Mouse (Mus musculus) 416B (cell line): Measurements from ENCODE around the gene Myo6.

Experiments
- DNase-seq: peaks from one replicate; pipeline ENCODE4 v3.0.0; 2011; ENCODE audit warnings: low read depth

Gene Myo6

DNA sequence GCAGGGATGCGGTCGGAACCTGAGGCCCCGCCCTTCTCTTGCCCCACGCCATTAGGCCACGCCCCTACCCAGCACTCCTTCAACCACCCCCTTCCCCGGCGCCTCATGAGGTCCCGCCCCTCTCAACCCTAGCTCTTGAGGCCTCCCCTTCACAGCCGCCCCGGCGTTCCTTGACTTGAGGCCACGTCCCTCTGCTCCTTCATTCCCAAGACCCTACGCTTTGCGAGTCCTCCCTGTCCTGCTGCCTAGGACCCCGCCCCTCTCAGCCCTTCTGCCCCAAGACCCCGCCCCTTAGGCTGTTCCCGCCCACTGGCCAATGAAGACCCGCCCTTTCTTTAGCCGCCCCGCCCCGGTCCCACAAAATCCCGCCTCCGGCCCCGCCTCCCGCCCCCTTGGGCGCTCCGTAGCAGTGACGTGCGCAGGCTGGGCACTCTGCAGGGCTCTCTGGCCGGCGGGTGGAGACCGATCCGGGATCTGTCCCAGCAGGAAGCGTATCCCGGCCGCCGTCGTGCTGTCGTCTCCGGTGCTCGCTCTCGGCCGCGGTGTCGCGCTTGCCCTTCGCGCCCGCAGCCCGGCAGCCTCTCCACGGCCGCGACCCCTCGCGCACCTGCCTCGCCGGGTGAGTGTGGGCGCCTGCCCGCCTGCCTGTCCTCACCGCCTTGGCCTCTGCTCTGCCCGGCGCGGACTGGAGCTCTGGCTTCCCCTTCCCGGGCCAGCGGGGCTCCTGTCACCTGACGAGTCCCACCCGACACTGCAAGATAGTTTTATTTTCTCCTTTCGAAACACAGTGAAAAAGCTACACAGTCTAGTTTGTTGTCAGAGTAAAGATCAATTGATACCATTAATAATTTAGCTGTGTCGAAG, at the start of gene Myo6:
Myo6 (plus strand) TSS at position 421 of the 864 bp plus-strand sequence.
- peak; percentile 85 for DNase-seq

DNA sequence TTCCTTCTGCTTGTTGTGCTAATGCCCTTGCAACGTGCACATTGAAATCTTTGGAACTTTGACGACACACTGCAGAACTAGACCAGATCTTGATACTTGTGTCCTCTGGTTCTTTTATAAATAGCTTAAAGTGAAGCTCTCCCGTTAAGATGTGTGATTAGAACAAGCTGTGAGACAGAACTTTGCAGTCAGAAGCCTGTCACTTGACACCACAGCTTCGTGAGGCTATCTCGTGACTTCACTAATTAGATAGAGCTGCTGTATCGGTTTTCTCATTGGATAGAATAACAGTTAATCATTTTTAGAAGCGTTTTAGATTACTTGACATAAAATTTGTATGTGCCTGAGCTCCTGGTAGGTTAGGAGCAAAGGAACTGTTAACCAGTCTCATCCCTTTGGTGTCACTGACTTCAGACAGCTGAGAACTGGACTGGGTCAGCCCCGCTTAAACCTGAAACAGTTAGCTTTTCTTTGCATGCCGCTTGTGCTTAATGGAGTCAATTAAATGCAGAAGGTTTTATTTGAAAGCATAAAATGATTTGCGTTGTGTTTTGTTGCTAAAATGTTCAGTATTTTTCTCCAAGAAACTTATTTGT, 18.7 kb upstream of the Myo6 start:
- DNase-seq: no peak

DNA sequence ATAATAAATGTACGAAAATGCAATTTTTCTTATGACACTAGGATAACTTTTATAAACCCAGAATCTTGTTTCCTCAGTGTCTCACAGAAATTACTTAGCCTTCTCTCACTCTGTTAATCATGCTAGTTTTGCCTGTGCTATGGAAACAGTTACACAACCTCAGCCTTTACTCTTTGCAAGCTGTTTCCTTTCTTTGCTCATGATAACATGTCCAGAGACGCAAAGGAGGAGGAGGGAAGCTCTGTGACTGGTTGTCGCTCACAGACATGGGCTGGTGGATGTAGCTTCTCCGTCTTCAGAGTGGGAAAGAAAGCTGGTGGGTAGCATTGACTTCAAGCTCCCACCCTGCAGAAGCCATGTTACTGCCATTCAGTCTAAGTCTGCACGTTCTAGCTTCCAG, 15.2 kb upstream of the Myo6 start:
- DNase-seq: peak; percentile 87

DNA sequence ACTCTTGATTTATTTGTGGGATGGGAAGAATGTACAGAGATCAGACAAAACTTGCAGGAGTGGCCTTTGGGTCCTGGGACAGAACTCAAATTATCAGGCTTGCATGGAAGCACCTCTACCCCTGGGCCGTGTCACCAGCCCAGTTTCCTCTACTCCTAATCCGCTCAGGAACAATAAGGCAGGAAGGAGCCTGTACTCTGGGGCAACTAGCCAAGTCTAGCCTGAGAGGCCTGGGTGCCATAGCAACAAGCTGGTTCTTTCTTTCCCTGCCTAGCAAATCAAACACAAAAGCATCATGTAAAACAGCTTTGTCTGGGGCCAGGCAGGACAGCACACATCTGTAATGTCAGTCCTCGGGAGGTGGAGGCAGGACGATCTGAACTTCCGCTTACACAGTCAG, 9.6 kb upstream of the Myo6 start:
- peak; percentile 39 for DNase-seq

DNA sequence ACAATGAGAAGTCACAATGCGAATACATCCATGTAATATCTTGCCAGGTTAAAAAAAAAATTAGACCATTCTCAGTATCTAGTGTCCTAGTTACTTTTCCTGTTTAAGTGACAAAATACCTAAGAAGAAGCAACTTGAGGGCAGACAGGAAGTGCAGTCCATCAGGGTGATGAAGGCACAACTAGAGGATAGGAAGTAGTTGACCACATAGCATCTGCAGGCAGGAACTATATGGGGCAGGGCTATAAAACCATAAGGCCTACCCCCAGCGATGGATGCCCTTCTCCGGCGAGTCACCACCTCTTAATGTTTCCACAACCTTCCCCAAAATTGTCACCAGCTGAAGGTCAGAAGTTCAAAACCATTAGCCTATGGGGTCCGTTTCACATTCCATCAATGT, 8.1 kb upstream of the Myo6 start:
- DNase-seq: peak; percentile 73

DNA sequence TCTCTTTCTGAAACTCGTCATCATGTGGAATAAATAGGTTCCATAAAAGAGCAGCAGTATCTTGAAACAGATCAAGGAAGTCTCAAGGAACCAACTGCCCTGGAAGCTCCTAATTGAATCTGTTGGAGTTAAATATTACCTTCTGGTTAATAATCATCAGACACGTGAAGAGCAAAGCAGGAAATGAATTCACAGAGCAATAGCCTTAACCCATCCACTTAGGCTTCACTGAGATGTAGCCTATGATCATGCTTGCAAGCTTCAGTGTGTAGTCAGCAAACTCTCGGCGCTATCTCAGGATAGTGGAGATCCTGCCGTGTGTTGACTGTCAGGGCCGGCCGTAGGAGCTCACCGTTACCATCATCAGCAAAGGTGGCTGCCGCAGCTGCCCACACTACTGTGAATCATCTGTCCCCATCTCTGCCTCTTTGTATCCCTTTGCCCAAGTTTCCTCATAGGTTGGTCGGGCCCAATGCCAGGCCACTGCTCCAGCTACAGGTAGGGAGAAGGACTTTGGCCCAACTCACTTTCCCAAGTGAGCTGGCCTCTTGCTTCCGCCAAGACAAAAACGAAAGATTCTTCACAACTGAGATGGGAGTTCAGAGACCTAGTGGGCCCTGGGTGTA, 6.9 kb upstream of the Myo6 start:
- DNase-seq: no peak

DNA sequence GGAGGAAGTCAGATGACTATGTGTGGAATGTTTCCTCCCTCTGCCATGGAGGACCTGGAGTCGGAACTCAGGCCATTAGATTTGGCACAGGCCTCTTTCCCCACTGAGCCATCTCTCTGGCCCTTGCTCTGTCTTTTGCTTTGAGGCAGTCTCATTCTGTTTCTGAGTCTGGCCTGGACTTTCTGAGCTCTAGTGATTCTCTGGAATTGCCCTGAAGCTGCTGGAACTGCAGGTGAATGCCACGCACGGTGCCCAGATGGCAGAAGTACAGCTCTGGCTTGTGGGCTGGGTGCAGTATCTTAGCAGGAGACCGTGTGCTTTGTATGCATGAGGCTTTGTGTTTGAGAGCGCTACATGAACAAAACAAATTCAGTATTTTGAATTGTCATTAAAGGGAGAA, 5.9 kb upstream of the Myo6 start:
- no peak for DNase-seq

DNA sequence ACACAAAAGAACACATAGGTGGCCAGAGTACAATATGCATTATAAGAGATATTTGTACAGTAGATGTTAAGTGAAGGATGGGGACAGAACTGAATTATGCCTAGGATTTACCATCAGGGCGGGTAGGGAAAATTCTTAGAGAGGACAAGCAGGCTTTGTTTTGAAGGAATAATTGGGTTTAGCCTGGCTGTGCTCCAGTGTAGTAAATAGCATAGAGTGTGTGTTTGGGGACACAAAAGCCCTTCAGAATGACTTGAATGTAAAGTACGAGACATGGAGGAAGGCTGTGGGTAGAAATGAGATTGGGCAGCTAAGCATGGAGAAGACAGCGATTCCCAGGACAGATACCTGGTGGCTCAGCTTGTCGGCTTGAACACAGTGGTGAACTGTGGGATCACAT, 3.4 kb upstream of the Myo6 start:
- DNase-seq: no peak

DNA sequence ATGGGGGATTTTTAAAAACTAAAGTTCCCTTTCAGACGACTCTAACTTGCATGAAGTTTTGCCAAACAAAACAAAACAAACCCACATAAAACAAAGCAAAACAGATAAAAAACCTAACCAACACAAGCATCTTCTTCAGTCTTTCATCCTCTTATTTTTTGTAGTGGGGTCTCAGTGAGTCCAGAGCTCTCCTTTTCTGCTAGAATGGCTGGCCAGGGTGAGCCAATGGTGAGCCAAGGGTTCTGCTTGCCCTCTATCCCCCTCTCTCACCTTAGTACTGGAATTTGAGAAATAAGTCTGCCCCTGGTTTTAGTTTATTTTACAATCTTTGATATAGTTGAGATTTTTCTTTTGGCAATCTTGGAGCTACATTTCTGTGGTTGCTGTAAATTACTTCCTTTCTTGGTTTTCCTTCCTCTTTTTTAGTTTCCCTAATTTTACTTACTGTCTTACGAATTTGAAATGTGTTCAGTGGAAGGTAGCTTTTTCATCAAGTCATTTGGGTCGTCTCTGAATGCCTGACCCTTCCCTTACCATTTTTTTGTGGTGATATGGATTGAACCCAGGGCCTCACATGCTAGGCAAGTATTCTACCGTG, 1.6 kb upstream of the Myo6 start:
- DNase-seq: peak; percentile 55

DNA sequence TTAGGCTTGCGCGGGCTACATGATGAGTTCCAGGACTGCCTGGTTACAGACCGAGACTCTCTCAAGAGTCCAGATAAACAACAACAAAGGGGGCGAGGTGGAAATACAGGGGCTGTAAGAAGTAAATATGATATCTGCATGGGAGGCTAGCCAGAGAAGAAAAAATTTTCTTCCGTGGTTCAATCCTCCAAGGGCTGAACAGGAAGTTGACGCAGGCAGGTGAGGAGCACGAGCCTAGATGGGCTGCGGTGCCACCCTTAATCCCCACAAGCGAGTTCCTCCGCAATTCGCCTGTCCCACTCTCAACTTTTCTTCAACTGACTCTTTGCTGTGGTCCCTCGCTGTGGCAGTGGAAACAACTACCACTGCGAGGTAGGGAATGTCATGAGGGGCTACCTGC, 640 bp upstream of the Myo6 start:
- DNase-seq: no peak

DNA sequence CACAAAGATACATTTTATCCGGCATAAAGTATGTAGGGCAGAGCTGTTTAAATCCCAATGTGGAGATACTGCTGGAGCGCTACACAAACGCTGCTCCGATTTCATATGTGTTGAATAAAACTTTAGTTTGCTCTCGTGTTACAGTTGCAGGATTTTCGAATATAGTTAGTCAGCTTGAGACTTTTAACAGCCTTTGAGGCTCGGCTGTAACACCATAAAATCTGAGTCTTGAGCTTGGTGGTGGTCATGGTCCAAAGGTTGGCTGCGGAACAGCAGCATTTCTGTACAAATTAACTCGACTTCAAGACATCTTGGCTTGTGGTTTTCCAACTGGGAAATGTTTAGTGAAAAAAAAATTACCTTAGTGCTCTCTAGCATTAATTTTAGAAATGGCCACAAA, 859 bp downstream of the Myo6 start:
- no peak for DNase-seq

DNA sequence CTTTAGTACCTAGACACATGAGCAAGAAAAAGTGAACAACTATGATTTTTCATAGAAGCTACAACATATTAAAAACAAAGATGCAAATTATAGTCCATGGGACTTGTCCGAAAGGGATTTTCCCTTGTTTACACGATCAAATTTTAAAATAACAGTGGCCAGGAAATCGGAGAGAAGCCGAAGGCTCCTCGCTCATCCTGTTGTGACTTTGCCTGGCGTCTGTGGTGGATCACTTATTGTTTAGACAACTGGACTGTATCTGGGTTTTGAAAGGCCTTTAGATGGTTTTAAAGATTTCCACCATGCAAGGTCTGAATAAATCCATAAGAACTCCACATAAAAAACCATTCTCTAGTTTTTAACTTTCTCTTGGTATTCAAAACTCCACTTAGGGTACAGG, 1.6 kb downstream of the Myo6 start:
- no peak for DNase-seq

DNA sequence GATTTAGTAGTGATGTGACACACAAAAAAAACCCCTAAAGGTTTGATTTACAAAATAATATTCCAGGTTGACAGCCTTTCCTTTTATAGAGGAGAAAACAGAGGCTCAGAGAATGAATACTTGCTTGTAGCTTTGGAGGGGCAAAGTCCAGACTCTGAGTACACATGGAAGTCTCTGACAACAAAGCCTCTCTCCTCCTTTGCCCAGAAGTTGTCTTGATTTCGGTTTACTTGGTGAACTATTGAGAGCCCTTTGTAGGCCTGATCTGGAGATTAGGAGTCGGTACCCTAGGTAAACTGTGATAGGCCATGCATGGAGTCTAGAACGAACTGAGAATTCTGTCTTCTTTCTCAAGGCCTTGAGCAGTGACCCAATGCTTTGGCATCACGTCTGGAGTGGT, 2.3 kb downstream of the Myo6 start:
- DNase-seq: no peak

DNA sequence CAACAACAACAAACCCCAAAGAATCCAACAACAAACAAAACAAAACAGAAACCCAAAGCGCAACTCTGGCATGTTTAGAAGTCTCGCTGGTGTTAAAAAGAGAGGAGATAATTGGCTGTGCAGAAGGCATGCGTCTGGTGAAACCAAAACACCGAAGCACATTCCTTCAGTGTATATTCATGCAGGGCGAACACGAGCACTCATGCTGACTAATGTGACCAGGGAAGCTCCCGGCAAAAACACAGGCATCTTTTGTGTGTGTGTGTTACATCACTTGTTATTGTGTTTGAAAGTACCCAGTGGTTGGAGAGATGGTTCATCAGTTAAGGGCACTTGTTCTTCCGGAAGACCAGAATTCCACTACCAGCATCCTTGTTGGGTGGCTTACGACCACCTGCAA, 4.7 kb downstream of the Myo6 start:
- no peak for DNase-seq

DNA sequence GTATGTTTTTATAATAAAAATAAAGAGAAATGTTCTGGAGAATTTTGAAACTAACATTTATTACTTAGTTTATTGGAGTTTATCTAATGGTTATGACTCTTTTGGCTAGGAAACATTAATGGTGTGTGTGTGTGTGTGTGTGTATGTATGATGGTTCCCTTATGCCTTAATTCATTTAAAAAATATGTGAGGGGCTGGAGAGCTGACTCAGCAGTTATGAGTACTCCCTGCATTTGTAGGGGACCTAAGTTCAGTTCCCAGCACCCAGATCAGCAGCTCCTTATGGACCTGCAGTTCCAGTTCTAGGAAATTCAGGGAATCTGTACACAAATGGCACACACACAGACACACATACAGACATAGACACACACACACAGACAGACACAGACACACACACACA, 6.4 kb downstream of the Myo6 start:
- no peak for DNase-seq

DNA sequence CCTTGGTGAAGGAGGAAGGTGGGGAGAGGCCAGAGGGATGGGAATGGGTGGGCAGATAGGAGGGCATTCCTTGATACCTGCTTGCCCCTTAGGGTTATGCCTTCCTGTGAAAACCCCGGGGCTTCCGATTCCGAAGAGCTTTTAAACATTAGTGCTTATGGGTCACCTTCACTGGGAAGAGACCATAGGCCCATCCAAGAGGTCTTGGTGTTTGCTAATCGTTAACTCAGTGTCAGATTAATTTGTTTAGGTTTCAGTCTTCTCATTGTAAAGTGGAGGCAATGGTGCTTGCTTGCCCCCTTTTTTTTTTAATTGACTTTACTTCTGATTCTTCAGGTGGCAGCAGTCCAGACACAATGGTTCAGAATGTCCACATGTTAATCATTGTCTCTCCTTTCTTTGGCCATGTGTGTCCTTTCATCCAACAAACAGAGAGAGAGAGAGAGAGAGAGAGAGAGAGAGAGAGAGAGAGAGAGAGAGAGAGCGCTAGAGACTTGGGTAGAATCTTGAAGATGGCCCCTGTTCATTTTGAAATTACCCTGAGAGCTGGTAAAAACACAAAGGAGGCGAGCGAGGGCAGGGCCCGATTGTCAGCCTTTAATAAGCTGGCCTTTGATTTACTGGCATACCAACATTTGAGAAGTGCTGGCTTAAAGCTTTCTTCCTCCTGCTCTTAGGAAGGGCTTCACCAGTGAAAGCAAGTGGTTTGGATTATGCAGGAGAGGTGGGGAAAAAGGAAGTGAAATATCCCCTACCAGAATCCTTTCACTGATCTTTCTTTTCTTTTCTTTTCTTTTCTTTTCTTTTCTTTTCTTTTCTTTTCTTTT, 7.8 kb downstream of the Myo6 start:
- DNase-seq: no peak

DNA sequence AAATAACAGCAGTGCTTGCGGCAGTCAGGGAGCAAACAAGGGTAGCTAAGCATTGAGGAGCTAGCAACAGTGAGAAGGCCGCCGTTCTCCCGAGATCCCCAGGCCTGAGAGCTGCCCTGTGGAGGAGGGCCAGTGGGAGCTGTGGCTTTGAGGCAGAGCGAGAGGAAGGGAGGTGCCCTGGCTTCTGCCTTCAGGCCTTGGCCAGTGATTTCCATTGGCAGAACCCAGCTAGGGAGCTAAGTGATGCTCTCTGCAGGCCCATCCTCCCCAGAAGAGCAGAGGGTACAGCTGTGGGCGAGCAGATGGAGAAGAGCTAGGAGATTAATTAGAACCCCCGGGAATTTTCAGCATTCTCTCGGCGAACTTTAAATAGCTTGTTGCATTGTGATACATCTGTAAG, 8.8 kb downstream of the Myo6 start:
- no peak for DNase-seq

DNA sequence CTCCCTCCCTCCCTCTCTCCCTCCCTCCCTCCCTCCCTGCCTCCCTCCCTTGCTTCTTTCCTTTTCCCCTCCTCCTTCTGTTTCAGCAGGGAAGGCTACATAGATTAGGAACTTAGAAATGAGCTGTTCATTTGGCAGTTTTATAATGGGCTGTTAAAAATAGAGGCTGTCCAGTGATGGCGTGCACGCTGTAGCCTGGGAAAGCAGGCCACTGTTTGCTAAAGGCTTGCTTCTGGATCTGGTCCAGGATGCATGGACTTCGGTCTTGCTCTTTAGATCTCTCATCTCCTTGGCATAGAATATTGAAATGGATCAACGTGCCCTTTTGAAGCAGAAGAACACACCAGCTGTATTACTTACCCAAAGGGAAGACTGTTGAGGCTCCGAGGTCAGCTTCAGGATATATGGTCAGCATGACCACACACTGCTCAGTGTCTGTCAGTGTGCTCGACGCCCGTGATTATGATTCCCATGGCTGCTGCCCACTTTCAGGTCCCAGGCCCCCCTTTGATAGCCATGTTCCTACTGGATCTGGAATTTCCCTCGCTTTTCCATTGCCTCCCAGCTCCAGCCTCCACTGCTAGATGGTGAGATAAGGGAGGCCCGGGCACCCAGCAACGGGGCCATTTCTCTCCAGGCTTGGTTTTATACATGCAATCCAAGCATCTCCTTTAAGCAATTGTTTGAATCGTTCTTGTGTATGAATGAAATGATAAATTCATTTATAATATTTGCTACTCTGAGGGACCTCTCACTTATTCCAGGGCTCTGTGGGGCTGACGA, 12.1 kb downstream of the Myo6 start:
- DNase-seq: peak; percentile 38

DNA sequence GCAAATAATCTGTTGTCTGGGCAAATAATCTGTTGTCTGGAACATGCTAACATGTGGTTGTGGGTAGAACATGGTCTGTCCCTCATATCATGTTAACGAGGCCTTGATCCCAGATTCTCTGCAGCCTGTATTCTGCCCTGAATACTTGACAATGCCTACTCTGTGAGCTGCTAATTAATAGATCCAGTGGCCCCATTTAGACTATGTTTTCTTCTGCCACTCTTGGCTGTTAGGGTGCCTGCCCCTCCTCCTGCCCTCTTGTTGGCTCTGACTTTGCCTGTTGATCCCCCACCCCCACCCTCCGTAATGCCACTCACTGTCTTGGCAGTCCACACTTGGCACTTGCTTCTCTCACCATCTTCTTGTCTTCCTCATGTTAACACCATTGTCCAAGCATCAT, 13.8 kb downstream of the Myo6 start:
- DNase-seq: no peak

DNA sequence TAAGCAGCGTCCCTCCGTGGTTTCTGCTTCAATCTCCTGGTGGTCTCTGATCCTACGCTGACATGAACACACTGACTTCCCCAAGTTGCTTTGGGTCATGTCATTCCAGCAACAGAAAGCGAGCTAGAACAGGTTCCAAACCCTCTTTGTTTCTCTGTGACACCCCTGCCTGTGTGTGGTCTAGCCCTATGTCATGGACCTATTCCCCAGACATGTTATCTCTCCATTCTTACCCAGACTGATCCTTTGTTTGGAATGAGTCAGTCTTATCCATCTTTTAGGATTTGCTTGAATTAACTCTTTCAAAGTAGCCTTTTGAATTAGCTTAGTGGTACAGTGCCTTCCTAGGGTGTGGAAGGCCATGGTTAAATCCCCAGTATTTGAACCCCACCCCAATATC, 14.9 kb downstream of the Myo6 start:
- DNase-seq: no peak

DNA sequence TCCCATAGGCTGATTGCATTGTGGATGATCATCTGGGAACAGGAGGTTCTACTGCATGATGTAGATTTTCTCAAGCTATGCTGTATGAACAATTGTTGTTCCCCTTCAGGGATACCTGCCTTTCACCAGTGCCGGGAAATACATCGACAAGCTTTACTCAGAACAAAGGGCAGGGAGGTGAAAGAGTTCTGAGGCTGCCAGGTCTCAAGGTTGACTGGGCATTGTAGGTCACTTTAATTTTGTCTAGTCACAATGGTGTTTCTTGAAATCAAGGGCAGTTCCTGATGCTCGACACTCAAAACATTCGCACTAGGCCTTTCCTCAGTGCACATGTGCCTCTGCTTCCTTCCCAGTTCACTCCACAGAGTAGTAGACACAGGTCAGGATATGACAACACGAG, 15.9 kb downstream of the Myo6 start:
- DNase-seq: no peak
